Mouse (Mus musculus): Measurements from ENCODE around the gene Uqcc2.
A peak's percentile ranks its signal among the peaks of the same experiment; 100 is the strongest.

Gene Uqcc2

DNA sequence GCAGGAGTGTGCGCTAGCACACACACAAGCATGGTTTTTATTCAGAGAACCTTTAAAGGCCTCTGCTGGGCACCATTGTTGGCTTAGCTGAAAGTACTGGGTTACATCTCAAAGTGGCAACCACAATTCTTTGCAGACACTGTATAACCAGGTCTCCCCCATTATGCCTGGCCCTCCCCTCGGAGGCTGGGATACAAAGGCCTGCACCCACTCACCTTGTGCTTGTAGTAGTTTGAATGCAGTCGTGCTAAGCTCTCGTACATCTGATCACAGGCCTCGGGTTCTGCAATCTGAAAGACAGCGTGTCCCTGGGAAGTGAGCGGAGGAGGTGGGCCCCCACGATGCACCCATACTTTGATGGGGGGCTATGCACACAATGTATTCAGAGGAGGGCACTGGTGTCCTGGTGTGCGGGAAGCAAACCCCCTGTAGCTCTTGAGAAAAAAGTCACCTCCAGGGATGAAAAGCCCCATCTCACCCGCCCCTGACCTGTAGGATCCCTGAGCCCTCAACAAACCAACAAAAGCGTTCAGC, 8.0 kb downstream of the Uqcc2 start:
- DNase-seq (ENCODE audit: inconsistent age in 2 of 2, low spot score in 1 of 2), result no peak

DNA sequence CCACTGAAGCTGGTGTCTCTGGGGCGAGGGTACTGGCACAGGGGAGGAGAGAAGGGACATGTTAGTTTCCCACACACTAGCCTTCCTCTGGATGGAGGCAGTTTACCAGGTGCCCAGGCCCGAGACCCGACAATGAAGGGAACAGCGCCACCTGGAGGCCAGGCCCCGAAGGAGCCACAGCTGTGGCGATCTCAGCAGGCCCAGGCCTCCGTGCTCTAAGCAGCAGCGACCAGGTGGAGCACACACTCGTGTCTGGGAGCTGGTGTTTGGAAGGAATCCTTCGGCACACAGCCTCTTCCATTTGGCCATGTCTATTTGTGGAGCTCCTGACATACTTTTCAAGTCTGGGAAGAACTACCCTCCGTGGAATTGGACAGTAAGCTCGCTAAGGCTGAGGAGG, 8.5 kb downstream of the Uqcc2 start:
- DNase-seq (ENCODE audit: inconsistent age in 2 of 2, low spot score in 1 of 2), result peak; percentile 78 to 92

DNA sequence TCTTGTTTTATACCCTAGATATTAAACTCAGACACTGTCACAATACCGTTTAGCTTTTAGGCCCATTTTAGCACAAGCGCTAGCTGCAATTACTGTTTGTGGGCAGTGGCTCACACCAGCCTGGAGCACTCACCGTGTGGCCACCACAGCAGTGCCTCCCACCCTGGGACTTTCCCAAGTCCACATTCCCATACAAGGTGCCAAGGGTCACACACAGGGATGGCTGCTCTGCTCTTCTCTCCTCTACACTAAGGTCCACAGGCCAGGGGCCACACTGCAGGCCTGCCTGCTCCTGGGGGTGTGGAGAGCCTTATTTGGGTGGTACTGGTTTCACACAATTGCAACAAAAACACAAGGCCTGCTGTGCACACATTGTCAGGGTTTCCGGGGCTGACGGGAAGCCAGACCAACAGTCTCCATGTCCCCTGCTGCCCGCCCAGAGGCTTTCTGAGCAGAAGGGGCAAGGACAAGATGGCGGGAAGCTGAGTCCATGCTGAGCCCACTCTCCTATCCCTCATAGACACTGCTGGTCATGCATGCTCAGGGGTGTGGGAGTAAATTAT, 9.8 kb downstream of the Uqcc2 start:
- DNase-seq (ENCODE audit: inconsistent age in 2 of 2, low spot score in 1 of 2), result peak in 1 of 2 experiments; percentile 37

DNA sequence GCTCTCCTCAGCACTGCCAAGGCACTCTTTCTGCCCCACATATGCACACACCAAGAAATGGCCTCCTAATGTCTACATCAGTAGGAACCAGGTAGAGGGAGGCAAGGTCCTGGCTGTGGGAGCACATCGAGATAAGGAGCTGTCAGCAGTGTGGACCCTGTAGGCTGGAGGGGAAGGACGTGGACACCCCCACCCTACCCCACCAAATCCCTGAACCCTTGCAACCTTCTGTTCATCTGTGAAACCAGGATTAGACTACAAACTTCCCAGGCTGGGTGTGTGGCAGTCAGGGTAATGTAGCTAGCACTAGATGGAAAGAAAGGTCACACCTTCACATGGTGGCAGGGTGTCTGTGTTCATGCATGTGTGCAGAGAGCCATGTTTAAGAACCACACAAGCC, 10.6 kb downstream of the Uqcc2 start:
- DNase-seq (ENCODE audit: inconsistent age in 2 of 2, low spot score in 1 of 2), result no peak

DNA sequence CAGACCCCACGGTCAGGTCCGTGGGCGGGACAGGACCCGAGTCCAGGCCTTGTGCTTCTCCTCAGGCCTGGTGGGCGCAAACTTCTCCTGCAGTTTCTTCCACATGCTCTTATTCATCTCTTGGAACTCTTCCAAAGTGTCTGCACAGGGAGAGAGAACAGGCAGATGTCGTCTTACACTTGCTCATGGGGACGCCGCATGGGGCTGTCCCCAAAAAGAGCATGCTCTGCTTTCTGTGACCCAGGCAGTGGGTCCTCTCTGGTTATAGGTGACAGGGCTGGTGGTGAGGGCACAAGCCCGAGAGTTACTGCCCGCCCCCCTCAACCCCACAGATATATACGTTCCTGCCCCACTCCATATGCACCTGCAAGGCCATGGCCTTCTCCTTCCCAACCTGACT, 11.0 kb downstream of the Uqcc2 start:
- peak in 1 of 2 experiments; percentile 47 for DNase-seq (ENCODE audit: inconsistent age in 2 of 2, low spot score in 1 of 2)

DNA sequence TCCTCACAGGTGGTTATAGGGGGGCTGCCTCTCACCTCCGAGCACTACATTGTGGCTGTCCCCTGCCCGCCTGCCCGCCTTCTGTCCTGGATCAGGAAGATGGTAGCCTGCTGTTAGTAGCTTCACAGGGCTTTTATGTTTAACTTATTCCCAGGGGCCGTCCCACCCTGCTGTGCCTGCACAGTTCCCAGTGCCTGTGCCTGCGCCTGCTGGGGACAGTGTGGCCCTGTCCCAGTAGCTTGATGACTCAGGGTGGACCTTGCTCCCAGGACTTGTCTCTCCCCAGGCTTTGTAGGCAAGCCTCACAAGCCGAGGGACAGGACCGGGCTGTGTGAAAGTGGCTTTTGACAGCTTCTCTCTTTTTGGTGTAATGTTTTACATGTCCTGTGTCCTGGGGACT, 11.9 kb downstream of the Uqcc2 start:
- DNase-seq (ENCODE audit: inconsistent age in 2 of 2, low spot score in 1 of 2), result peak; percentile 57 to 68

DNA sequence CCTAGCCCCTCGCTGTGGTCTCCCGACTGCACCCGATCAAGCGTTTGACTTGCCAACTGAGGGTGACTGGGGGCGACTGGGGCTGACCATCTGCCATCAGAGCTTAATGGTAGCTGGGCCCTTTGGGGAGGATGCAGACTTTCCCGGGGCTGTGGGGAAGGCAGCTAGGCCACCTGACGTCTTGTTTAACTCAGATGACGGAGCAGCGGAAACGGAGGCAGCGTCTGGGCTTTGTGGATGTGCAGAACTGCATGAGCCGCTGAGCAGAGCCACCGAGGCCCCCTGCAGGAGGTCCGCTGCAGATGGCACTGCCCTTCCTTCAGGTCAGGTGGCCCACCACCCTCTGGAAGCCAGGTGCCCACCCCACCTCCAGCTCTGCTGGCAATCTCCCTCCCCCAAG, 12.4 kb downstream of the Uqcc2 start:
- peak in 1 of 2 experiments; percentile 41 for DNase-seq (ENCODE audit: inconsistent age in 2 of 2, low spot score in 1 of 2)

DNA sequence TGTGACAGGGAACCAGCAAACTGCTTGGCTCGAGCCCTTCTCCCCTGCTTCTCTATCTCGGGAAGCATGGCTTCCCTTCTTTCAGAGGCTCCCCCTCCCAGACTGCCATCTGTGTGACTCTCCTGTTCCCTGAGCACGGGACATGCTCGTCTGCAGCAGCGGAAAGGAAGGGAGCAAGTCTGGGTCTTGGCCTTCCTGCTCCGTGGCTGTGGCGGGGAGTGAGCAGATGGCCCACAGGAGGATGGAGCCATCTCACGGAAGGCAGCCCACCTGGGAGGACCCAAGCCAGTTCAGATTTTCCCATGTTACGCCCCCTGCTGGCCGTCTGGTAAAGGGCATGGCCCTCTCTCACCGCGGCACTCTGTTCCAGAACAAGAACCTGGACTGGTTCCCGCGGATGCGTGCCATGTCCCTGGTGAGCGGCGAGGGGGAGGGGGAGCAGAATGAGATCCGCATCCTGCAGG, 13.1 kb downstream of the Uqcc2 start:
- DNase-seq (ENCODE audit: inconsistent age in 2 of 2, low spot score in 1 of 2), result peak; percentile 80 to 88

DNA sequence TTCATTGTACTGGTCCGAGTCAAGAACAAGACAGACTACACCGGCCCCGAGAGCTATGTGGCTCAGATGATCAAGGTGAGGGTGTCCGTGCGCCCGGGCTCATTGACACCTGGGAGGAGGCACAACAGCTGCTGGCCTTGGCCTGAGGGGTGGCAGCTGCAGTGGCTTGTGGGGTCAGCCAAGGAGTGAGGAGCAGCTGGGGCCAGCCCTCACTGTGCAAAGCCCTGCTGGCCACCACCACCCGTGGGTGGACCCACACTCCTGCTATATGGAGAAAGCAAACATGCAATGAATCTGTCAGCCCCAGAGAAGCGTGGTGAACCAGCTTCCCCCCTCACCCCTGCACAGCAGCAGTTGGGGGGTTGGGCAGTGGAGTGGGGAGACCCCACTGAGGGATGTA, 13.8 kb downstream of the Uqcc2 start:
- no peak for DNase-seq (ENCODE audit: inconsistent age in 2 of 2, low spot score in 1 of 2)

DNA sequence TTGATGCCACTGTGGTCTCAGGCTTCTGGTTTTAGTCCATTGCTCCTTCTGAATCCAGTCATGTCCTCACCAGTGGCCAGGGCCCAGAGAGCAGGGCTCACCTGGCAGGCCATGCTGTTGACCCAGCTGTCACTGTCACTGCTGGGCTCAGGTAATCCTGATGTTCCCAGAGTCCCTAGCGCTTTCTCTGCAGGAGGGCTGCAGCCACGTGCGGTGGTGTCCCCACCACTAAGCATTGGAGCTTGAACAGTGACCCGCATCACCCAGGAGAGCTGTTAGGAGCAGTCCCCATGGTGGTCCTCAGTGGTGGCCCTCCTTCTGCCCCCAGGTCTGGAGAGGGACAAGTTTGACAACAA, 14.2 kb downstream of the Uqcc2 start:
- no peak for DNase-seq (ENCODE audit: inconsistent age in 2 of 2, low spot score in 1 of 2)

DNA sequence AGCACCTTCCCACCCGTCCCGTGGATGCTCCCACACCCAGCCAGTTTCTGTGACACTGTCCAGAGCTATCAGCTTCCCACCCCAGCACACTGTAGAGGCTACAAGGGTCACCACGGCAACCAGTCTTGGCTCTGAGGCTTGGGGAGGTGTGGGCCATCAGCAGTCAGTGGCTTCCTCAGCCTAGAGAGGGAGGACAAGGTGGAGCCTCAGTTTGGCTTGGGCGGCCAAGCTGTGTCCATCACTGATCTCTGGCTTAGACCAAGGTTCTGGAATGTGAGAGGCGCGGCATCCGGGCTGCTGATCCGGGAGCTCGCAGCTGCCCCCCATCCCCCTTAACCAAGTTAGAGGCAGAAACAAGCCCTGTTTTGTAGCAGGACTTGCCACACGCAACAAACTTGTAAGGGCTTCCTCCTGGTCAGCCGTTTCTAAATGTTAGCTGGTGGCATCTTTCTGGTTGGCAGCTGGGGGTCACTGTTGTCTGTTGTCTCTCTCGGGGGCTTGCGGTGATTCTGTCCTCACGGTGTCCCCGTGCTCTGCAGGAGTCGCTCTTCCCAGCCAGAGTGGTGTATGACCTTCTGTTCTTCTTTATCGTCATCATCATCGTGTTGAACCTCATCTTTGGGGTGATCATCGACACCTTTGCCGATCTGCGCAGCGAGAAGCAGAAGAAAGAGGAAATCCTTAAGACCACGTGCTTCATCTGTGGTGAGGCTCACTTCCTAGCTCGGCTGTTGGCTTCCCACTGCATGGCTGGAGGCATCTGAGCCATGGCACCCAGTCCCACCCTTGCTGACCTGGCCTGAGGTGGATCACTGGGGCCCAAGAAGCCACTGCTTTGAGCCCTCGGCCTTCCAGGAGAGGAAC, 14.8 kb downstream of the Uqcc2 start:
- peak in 1 of 2 experiments; percentile 23 for DNase-seq (ENCODE audit: inconsistent age in 2 of 2, low spot score in 1 of 2)

DNA sequence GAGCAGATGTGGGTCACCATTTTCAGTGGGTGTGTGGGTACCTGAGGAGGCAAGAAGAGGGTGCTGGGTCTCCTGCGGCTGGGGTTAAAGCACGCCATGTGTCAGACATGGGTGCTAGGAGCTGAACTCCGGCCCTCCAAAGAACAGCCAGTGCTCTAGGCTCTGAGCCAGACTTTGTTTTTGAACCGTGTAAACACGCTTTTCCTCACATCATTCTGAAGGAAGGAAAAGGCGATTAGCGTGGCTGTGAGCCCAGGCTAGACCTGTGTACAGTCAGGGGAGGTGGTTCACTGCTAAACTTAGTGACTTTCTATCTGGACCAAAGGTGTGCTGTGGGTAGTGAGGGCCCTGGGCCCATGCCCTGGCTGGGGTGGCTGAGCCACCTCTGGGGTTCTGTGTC, 23.6 kb downstream of the Uqcc2 start:
- DNase-seq (ENCODE audit: inconsistent age in 2 of 2, low spot score in 1 of 2), result no peak

DNA sequence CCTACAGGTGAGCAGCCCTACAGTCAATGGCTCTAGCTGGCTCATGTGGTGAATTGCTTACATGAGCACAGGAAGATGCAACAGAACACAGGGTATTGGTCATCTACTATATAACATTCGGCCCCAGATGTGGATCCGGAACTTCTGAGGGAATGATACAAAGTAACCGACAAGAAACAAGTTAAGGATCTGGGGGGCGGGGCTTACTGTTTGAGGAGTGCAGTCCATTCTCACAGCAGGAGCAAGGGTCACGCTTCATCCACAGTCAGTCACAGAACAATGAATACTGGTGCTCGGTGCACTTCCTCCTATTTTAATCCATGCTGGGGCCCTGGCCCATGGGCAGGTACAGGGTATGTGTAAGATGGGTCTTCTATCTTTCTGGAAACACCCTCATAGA, 25.8 kb downstream of the Uqcc2 start:
- no peak for DNase-seq (ENCODE audit: inconsistent age in 2 of 2, low spot score in 1 of 2)

DNA sequence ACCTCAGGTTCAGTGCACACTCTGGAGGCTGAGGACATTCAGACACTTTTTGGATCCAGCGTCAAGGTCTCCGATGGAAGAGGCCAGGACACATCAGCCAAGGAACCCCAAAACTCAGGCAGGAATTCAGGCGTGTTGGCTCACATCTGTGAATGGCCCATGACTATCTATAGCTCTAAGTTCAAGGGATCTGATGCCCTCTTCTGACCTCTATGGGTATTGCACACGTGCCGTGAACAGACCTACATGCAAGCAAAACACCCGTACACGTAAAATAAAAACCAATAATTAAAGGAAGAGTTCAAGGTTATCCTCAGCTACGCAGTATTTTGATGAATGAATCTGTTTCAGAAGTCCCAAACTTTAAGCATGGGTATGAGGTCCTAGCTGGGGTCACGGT, 27.0 kb downstream of the Uqcc2 start:
- peak in 1 of 2 experiments; percentile 38 for DNase-seq (ENCODE audit: inconsistent age in 2 of 2, low spot score in 1 of 2)

DNA sequence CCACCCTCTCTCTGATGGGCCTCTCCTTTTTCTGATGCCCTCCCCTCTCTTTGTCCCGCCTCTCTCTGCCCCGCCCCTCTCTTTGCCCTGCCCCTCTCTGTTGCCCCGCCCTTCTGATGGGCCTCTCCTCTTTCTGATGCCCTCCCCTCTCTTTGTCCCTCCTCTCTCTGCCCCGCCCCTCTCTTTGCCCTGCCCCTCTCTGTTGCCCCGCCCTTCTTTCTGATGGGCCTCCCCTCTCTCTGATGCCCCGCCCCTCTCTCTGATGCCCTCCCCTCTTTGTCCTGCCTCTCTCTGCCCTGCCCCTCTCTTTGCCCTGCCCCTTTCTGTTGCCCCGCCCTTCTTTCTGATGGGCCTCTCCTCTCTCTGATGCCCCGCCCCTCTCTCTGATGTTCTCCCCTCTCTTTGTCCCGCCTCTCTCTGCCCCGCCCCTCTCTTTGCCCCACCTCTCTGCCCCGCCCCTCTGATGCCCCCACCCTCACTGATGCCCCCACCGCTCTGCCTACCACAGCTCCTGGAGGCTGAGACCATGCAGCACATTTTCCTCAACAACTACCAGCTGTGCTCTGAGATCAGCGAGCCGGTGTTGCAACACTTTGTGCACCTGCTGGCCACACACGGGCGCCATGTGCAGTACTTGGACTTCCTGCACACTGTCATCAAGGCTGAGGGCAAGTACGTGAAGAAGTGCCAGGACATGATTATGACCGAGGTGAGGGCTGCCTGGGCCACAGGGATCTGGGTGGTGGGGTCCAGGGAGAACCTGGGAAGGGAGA, 27.8 kb downstream of the Uqcc2 start:
- no peak for DNase-seq (ENCODE audit: inconsistent age in 2 of 2, low spot score in 1 of 2)

DNA sequence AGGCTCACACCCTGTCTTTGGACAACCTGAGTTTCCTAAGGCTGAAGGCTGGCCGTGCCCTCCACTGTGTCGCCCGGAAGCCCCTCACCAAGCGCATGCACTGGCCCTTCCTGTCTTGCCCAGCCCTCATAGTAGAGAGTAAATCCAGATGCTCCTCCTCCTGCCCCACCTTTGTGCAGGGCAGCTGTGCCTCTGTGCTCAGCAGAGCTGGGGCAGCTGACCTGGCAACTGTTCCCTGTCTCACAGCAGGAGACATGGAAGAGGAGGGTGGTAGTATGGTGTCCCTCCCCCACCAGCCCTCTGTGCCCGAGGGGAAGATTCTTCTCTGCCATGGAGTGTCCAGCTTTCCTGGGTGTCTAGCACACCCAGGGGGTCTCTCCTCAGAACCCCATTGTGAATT, 32.0 kb downstream of the Uqcc2 start:
- DNase-seq (ENCODE audit: inconsistent age in 2 of 2, low spot score in 1 of 2), result no peak

DNA sequence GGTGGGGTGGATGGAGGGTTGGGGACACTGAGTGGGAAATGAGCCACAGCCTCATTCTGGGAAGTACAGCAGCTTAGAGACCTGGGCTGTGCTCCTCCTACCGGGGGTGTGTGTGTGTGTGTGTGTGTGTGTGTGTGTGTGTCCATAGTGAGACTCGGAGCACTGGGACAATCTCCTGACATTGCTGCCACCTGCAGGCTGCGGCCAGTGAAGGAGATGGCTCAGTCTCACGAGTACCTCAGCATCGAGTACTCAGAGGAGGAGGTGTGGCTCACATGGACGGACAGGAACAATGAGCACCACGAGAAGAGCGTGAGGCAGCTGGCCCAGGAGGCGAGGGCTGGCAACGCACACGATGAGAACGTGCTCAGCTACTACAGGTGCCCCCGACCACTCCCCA, 38.0 kb downstream of the Uqcc2 start:
- peak in 1 of 2 experiments; percentile 54 for DNase-seq (ENCODE audit: inconsistent age in 2 of 2, low spot score in 1 of 2)

DNA sequence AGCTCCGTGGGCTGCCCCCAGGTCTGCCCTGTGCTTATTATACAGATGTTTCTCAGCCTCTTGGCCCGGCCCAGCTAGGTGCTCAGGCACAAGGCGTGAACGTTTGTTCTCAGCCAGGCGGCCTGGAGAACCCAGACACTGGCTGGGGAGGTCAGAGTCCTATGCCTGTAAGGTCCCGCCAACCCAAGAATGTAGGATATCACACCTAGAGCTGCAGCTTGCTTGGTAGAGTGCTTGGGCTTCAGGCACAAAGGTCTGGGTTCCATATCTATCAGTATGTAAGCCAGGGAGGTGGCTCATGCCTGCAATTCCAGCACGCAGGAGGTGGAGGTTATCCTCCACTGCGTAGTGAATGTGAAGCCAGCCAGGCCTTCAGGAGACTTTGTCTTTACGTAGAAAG, 43.6 kb downstream of the Uqcc2 start:
- no peak for DNase-seq (ENCODE audit: inconsistent age in 2 of 2, low spot score in 1 of 2)

DNA sequence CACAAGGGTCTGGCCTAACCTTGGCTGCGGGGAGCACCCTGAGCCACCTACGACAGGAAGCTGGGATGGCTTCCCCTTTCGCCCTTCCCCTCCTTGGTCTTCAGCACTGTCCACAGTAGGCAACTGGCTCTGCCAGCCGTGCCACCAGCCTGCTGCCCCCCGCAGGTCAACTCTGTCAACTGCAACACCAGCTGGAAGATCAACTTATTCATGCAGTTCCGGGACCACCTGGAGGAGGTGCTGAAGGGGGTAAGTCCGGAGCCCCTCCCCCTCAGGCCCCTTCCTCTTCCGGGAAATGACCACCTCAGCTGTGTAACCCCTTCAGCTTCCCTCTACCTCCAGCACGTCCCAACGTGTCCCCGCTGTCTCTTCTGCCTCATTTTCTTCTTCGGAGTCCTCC, 46.3 kb downstream of the Uqcc2 start:
- DNase-seq (ENCODE audit: inconsistent age in 2 of 2, low spot score in 1 of 2), result peak in 1 of 2 experiments; percentile 52

DNA sequence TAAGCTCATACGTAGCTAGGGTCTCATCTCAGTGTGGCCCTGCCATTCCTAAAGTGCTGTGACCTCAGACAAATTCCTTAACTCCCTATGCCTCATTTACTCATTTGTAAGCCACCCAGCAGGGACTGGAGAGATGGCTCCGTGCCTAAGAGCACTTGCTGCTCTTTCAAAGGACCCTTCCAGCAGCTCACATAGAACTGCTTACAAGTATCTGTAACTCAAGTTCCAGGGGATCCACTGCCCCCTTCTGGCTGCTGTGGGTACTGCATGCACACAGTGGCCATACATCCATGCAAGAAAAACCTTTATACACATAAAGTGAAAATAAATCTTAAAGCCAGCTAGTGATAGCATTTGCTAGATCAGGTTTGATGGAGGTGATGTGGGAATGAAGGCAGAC, 48.0 kb downstream of the Uqcc2 start:
- DNase-seq (ENCODE audit: inconsistent age in 2 of 2, low spot score in 1 of 2), result peak; percentile 37 to 70

DNA sequence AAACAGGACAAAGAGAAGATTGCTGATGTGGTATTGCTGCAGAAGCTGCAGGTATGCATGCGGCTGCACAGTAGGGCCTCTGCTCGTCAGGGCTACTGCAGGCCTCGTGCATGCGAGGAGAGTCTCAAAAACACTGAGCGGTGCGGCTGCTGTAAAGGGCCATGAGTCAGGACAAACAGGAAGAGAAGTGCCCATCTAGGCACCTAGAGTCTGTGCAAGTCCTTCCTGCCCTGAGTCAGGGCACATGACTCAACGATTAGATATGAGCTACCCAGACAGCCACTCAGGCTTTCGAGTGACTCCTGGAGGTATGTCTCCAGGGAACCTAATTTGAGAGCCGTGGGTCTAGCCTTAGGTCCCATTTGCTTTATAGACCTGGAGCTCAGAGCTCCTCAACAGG, 50.1 kb downstream of the Uqcc2 start:
- DNase-seq (ENCODE audit: inconsistent age in 2 of 2, low spot score in 1 of 2), result peak; percentile 63 to 72

DNA sequence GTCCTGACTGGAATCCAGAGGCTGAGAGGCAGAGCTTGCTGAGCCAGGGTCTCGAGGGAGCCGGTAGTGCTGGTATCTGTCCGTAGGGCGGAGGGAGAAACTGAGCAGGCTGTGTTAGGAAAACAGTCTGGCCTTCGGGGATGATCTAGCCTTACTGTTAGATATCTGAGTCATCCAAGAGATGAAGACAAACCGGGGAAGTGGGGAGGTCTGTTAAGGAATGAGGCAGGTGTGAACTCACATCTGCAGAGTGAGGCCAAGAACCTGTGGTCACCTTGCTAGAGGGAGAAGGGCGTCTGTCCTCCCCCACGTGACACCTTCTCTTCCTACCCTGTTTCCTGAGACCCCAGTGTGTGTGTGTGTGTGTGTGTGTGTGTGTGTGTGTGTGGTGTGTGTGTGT, 50.9 kb downstream of the Uqcc2 start:
- no peak for DNase-seq (ENCODE audit: inconsistent age in 2 of 2, low spot score in 1 of 2)
